In the genomic region with DNA sequence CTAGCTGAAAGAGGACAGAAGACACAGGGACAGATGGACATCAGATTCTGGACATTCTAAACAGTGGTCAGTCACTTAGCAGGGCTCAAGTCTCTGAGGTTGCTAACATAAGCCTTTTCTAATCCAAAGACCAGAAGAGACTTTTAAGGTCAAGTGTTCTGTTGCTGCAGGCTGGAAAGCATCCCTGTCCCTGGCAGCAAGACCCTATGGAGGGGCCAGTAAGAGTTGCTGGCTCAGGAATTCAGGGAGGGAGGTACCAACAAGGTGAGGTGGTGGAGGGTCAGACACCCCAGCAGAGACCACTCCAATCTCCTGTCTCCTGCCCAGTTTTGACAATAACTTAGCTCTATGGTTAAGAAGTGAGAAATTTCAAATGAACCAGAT, we compare ENCODE assay signal across 23 mouse cellular contexts. TPM values are rescaled to one million over a fixed set of nuclear protein-coding genes. Genes with fewer than 3 reads are reported as not detected.
"Had no signal": no experiment of that assay in that cellular context is flagged by ENCODE, and none has a peak within 500 bp of the region (broad histone marks: within the 10 kb centered on the region; RNA-seq: fewer than 3 reads in every experiment).

No protein-coding gene starts in this region.

- H3K4me2 ChIP-seq: limb, embryonic 13.5 days; liver, embryonic 12.5 days; liver, embryonic 15.5 days; lung, embryonic 15.5 days; midbrain, embryonic 11.5 days had no signal

- H3K27ac ChIP-seq: limb, embryonic 10.5 days; limb, embryonic 13.5 days; liver, embryonic 12.5 days; liver, embryonic 15.5 days; lung, embryonic 15.5 days; stomach, postnatal 0 days had no signal

- H3K4me3 ChIP-seq: layer of hippocampus, adult 2 months; limb, embryonic 10.5 days; limb, embryonic 13.5 days; liver, embryonic 12.5 days; liver, embryonic 15.5 days; lung, embryonic 15.5 days had no signal

- H3K9me3 ChIP-seq: limb, embryonic 10.5 days; limb, embryonic 13.5 days; liver, embryonic 12.5 days; liver, embryonic 15.5 days; lung, embryonic 15.5 days had no signal

- H3K4me1 ChIP-seq: liver, embryonic 12.5 days; lung, embryonic 15.5 days had no signal

- H3K9ac ChIP-seq: limb, embryonic 13.5 days; liver, embryonic 12.5 days; liver, embryonic 15.5 days; lung, embryonic 15.5 days had no signal

- DNase-seq: layer of hippocampus, adult 9-11 months; liver; lung, adult 18-20 months; lung, postnatal 10 days; lung, postnatal 4 days; midbrain, embryonic 14.5 days; thymus, adult 2 months; thymus, postnatal 14 days; thymus, postnatal 4 days had no signal

- H3K27me3 ChIP-seq: limb, embryonic 13.5 days; liver, embryonic 12.5 days; liver, embryonic 15.5 days; lung, embryonic 15.5 days had no signal

- ATAC-seq: liver, embryonic 12.5 days had no signal

RNA-seq across cellular contexts. Expression of gene Cabp1, which starts 47.4 kb away (rescaled TPM):
- total RNA-seq: megakaryocyte progenitor cell, adult 5-6 weeks; megakaryocyte-erythroid progenitor cell, adult 5-6 weeks had no signal

RNA-seq across cellular contexts. Expression of gene Gm10401, which starts 48.6 kb away (rescaled TPM):
- total RNA-seq: layer of hippocampus, adult 2 months; layer of hippocampus, postnatal 25 days; left cerebral cortex, adult 18-20 months; left cerebral cortex, postnatal 25 days; megakaryocyte progenitor cell, adult 5-6 weeks; megakaryocyte-erythroid progenitor cell, adult 5-6 weeks; midbrain, postnatal 0 days had no signal
- polyA plus RNA-seq: thymus, adult 2 months had no signal
